Mouse (Mus musculus) left cerebral cortex, postnatal 10 days (tissue): ENCODE results near the gene Ablim1. TPM values are rescaled to one million over a fixed set of nuclear protein-coding genes. Genes with fewer than 3 reads are reported as not detected.

Experiments
- DNase-seq, 2 experiments: peaks; one replicate each; pipeline ENCODE4 v3.0.0; 2021 to 2022; ENCODE audit warnings: low spot score in 2 of 2, mixed read lengths in 1 of 2; ENCODE audit errors: extremely low spot score in 1 of 2
- intact Hi-C: fragments of 180-260 bp; cut with DNase I; formaldehyde crosslinking; loops from one replicate; pipeline ENCODE4 v1.15.1; 2025
- total RNA-seq, 2 experiments: library from RNA; stranded (reverse); gene quantifications; 2 replicates each; pipeline ENCODE4 v1.2.3; 2021

Gene Ablim1
- total RNA-seq, 2 experiments from 2014 or later, result 126 to 136 TPM

- peak; percentile 40 to 56 for DNase-seq
Measured at GRCm38 (mm10) chr19:57352337-57352935, 37.7 kb upstream of the Ablim1 start.

GRCm38 (mm10) chr19:57349096-57349495 lies 34.4 kb upstream of the Ablim1 start:
- DNase-seq, result no peak
- intact Hi-C loops, result no loop called here

More at GRCm38 (mm10) chr19:57352337-57352935, 37.7 kb upstream of the Ablim1 start:
- intact Hi-C loops, result no loop called here

GRCm38 (mm10) chr19:57344678-57345077 lies 30.0 kb upstream of the Ablim1 start:
- no peak for DNase-seq
- intact Hi-C loops, result no loop called here

DNA sequence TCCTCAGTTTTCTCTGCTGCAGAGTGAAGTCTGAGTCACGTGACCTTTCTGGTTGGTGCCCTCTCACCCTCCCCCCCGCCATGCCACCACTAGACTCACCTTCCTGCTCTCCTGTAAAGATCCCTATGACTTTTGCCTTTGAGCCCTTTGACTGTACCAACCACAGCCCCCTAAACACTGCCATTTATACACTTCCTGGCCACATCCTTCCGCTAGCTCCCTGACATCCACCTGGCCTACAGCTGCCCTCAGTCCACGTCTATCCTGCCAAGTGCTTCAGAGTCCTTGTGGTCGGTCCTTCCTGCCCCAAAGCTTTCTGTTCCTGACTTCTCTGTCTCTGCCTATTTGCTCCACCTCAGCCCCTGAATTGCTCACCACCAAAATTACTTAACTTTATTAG lies 29.1 kb upstream of the Ablim1 start:
- intact Hi-C loops, result no loop called here

GRCm38 (mm10) chr19:57340900-57341742 lies 26.4 kb upstream of the Ablim1 start:
- intact Hi-C loops, result no loop called here
- no peak for DNase-seq

More for the DNA sequence above, 29.1 kb upstream of the Ablim1 start:
- DNase-seq, result no peak

- intact Hi-C loops, result no loop called here
- DNase-seq, result peak in 1 of 2 experiments; percentile 31
Measured at GRCm38 (mm10) chr19:57339281-57339864, 24.7 kb upstream of the Ablim1 start.

- no peak for DNase-seq
- intact Hi-C loops, result no loop called here
Measured at GRCm38 (mm10) chr19:57335135-57335534, 20.4 kb upstream of the Ablim1 start.

DNA sequence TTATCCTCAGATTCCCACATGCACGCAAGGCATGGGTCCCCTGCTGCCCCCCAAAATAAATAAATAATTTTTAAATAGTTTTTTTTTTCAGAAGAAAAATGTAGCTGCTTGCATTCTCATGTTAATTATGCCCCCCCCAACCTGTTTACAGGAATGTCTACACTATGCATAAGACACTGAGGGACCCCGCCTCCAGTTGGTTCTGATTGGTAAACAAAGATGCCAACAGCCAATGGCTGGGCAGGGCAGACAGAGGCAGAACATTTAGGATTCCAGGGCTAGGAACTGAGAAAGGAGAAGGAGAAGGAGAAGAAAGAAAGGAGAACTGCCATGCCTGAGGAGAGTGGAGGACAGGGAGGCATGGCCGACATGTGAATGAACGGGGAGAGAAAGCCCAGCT lies 18.6 kb upstream of the Ablim1 start:
- intact Hi-C loops, result no loop called here
- no peak for DNase-seq

DNA sequence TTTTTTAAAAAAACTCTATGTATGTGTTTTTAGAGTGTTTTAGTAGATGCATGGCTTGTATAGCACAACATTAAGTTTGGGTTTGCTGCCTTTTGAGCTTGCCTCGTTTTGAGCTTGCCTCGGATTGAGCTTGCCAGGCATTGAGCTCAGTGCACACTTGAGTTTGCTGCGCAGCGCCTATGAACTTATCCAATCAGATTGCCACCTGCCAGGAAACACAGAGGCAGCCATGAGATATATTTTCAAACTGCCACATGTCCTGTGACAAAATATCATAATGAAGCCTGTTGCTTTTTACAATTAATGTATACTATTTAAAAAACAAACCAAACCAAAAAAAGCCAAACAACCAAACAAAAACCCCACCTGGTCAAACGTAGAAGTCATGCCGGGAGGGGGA lies 16.5 kb upstream of the Ablim1 start:
- DNase-seq, result no peak
- intact Hi-C loops, result no loop called here

- DNase-seq, result no peak
- intact Hi-C loops, result no loop called here
Measured at GRCm38 (mm10) chr19:57330309-57330708, 15.6 kb upstream of the Ablim1 start.

GRCm38 (mm10) chr19:57328792-57329191 lies 14.1 kb upstream of the Ablim1 start:
- intact Hi-C loops, result loop anchor here (5.0 kb wide), 2 partner anchors 191 to 261 kb away; no protein-coding TSS in a partner anchor
- DNase-seq, result peak in 1 of 2 experiments; percentile 30

- DNase-seq, result no peak
- intact Hi-C loops, result loop anchor here (5.0 kb wide), 2 partner anchors 191 to 261 kb away; no protein-coding TSS in a partner anchor
Measured at GRCm38 (mm10) chr19:57328269-57328668, 13.6 kb upstream of the Ablim1 start.

DNA sequence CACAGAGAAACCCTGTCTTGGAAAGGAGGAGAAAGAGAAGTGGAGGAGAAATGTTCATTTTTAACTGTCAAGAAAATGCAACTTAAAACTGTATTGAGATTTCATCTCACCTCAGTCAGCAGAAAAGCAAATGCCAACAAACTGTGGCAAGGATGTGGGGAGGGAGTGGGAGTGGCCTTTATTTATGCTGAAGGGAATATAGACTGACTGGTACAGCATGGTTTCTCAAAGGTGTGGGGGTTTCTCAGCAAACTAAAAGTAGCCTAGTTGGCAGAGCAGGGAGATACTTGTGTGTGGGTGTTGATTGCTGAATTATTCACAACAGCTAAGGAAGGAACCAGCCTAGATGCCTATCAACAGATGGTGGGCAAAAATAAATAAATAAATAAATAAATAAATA lies 13.0 kb upstream of the Ablim1 start:
- intact Hi-C loops, result loop anchor here (5.0 kb wide), 2 partner anchors 190 to 260 kb away; no protein-coding TSS in a partner anchor
- no peak for DNase-seq

DNA sequence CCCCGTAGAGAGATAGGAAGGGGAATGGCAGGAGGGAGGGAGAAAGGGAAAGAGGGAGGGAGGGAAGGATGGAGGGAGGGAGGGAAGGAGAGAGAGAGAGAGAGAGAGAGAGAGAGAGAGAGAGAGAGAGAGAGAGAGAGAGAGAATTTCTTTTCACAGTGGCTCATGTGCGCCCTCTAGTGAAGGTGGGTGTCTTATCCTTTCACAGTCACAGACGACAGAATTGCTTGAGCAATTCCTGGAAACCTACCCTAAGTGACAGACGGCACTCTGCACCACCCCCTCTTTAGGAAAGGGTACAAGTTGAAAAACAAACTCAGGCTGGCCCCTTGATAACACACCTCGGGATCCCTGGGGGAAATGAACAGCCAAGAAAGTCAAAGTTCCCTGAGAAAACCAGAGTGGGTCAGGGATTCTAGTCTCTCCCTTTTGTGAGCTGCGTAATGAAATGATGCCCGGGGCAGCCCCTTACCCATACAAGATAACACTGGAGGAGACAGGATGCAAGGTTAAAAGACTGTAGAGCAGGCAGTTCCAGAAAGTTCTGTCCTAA lies 11.1 kb upstream of the Ablim1 start:
- intact Hi-C loops, result loop anchor here (2.0 to 5.0 kb wide), 3 partner anchors 165 to 259 kb away; no protein-coding TSS in a partner anchor
- peak; percentile 48 to 82 for DNase-seq

DNA sequence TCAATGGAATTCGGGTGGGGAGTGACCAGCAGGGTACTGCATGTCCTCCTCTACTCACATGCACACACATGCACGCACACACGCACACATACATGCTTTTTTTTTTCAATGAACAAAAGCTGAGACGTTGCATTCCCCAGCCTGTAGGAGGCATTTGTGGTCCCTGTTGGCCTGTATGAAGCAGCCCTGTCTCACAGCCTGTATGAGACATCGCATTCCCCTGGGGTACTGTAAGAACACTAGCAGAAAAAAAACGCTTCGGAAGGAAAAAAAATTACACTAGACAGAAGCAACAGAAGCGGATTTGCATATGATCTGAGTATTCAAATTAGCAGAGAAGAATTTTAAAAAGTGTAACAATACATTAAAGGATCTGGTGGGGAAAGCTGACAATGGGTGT lies 8.4 kb upstream of the Ablim1 start:
- no peak for DNase-seq
- intact Hi-C loops, result no loop called here

GRCm38 (mm10) chr19:57322491-57322890 lies 7.8 kb upstream of the Ablim1 start:
- intact Hi-C loops, result no loop called here
- DNase-seq, result no peak

DNA sequence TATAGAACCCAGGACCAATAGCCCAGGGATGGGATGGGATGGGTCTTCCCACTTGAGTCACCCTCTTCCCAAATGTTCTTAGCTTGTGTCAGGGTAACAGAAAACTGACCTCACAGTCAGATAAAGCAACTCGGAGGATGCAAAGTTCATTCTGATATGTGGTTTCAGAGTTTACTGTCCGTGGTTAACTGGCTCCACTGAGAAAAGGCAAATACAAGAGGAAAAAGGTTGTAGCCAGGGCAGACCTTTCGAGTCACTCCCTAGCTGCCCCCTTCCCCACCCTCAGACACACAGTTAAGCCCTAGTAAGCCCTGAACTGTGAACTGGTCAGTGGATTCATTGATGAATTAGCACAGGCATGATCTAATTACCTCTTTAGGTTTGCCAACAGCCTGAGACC lies 7.1 kb upstream of the Ablim1 start:
- intact Hi-C loops, result no loop called here
- DNase-seq, result no peak

DNA sequence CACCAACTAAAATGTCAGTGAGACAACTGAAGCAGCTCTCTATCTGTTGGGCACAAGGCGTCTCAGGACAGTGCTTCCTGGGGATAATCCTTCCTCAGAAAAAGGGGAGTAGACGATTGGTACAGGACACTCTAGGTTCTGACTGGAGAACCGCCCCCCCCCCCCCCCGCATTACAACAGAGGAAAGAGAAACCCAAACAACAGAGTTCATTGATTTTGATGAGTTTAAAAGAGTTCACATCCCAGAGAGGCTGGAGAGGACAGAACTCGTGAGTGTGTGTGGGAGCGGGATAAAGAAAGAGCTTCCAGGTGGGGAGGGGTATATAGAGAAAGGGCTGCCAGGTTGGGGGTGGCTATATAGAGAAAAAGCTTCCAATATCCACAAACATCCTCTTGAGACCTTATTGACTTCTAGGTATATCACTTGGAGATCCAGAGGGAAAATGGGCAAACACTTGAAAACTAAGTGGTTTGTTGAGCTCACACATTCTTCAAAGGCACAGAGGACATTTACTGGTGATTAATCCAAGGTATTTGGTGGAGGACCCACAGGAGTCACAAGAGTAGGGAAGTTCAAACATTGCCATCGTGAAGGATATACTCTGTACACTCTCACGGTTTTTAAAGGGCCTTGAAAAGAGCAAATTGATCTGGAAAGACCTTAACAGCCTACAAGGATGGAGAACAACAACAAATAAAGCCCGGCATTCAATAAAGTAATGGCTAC lies 6.1 kb upstream of the Ablim1 start:
- intact Hi-C loops, result no loop called here
- DNase-seq, result no peak

- intact Hi-C loops, result loop anchor here (5.0 kb wide), 1 partner anchor 79 kb away; no protein-coding TSS in a partner anchor
- no peak for DNase-seq
Measured at GRCm38 (mm10) chr19:57316597-57316996, 1.9 kb upstream of the Ablim1 start.
